Mouse (Mus musculus) gastrocnemius, adult 8-10 months (tissue): ENCODE results near the gene Il10. TPM values are rescaled to one million over a fixed set of nuclear protein-coding genes. Genes with fewer than 3 reads are reported as not detected.

Source experiments
- DNase-seq, 2 experiments: peaks; one replicate each; pipeline ENCODE4 v3.0.0; 2022; ENCODE audit warnings: low spot score in 2 of 2
- total RNA-seq, 4 experiments: library from RNA; stranded (reverse); gene quantifications; 2 replicates each; pipeline ENCODE4 v1.2.4; 2022

Il10 gene
- not detected for total RNA-seq

GRCm38 (mm10) chr1:131019492-131020098 lies at the start of gene Il10:
TSS of gene Il10 (plus strand) at chr1:131019845.
- DNase-seq: no peak

GRCm38 (mm10) chr1:130979455-130979854 lies 40.2 kb upstream of the Il10 start:
- no peak for DNase-seq

GRCm38 (mm10) chr1:130984441-130984840 lies 35.2 kb upstream of the Il10 start:
- no peak for DNase-seq

- no peak for DNase-seq
These were observed 32.6 kb upstream of the Il10 start for GRCm38 (mm10) chr1:130987001-130987400.

GRCm38 (mm10) chr1:130987418-130987817 lies 32.2 kb upstream of the Il10 start:
- DNase-seq: no peak

GRCm38 (mm10) chr1:130989331-130989730 lies 30.3 kb upstream of the Il10 start:
- DNase-seq: no peak

- no peak for DNase-seq
These were observed 29.2 kb upstream of the Il10 start for GRCm38 (mm10) chr1:130990448-130990847.

GRCm38 (mm10) chr1:130993574-130994154 lies 26.0 kb upstream of the Il10 start:
- DNase-seq: no peak

- no peak for DNase-seq
These were observed 24.1 kb upstream of the Il10 start for GRCm38 (mm10) chr1:130995515-130995914.

- no peak for DNase-seq
These were observed 23.3 kb upstream of the Il10 start for GRCm38 (mm10) chr1:130996356-130996755.

GRCm38 (mm10) chr1:130997441-130997840 lies 22.2 kb upstream of the Il10 start:
- no peak for DNase-seq

- no peak for DNase-seq
These were observed 21.3 kb upstream of the Il10 start for GRCm38 (mm10) chr1:130998321-130998720.

GRCm38 (mm10) chr1:130999708-131000107 lies 19.9 kb upstream of the Il10 start:
- DNase-seq: no peak

- DNase-seq: no peak
These were observed 19.3 kb upstream of the Il10 start for GRCm38 (mm10) chr1:131000296-131000695.

GRCm38 (mm10) chr1:131002561-131002960 lies 17.1 kb upstream of the Il10 start:
- DNase-seq: no peak

- DNase-seq: no peak
These were observed 16.4 kb upstream of the Il10 start for GRCm38 (mm10) chr1:131003037-131003922.

GRCm38 (mm10) chr1:131006069-131006468 lies 13.6 kb upstream of the Il10 start:
- no peak for DNase-seq

GRCm38 (mm10) chr1:131010201-131011153 lies 9.2 kb upstream of the Il10 start:
- DNase-seq: no peak

GRCm38 (mm10) chr1:131012494-131012893 lies 7.2 kb upstream of the Il10 start:
- DNase-seq: no peak

GRCm38 (mm10) chr1:131013926-131014325 lies 5.7 kb upstream of the Il10 start:
- DNase-seq: no peak

GRCm38 (mm10) chr1:131015281-131015680 lies 4.4 kb upstream of the Il10 start:
- no peak for DNase-seq
